Comparison of ENCODE assay signal across 8 mouse cellular contexts in the genomic region with DNA sequence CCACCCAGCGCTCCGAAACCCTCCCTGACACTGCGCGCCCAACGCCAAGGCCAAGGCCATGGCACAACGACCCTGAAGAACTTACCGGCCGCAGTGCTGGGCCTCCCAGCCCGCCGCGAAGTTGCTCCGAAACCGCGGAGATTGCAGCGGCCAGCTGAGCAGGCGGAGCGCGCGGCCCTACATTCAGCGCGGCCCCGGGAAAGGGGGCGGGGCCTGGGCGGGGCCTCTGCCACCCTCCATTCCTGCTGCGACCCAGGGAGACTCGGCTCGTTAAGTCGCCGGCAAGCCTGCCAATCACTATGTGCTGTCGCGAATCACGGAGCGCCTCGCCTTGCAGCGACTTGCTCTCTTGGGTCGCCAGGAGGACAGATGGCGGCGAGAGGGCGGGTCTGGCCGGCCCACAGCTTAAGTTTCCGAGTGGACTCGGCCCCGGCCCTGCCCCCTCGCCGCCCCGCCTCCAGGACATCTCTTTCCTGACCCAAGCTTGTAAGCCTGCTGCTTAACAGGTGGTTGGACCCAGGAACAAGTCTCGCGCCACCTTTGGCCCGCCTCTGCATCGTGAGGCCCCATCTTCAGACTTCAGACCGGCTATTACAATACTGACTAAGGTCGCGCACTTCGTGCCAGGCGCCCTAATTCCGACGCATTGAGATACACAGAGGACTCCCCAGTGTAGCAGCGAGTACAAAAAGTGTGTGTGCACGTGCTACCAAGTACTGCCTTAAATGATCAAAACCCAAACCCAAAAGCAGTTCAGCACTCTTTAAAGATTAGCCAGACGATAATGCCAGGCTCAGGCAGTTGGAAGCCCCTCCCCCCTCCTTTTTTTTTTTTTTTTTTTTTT. TPM values are rescaled to one million over a fixed set of nuclear protein-coding genes. Genes with fewer than 3 reads are reported as not detected.
DNase-seq lines count a peak whose midpoint lies in the region; ATAC-seq and TF ChIP-seq lines count a peak whose summit lies in the region.

A gene (minus strand): TSS at position 425 of the 844 bp plus-strand sequence.

- no peaks in the 10 kb centered on the region for H3K27me3 ChIP-seq in neural tube, embryonic 15.5 days (replicated peaks)

- peak within 1 kb of the TSS; percentile 79 for H3K4me3 ChIP-seq in layer of hippocampus, adult 2 months
- H3K4me3 ChIP-seq in lung, adult 2 months (replicated peaks; ENCODE audit: extremely low read depth, low read depth, low read length): peak within 1 kb of the TSS; percentile 86
- H3K4me3 ChIP-seq in neural tube, embryonic 15.5 days (replicated peaks): peak within 1 kb of the TSS; percentile 54

- ATAC-seq in neural tube, embryonic 15.5 days (ENCODE audit: low FRiP score): peak; percentile 98

- peak; percentile 51 for TF ChIP-seq CTCF in layer of hippocampus, adult 2 months (conservative IDR thresholded peaks at IDR 0.05)
- no peak for TF ChIP-seq CTCF in lung, adult 2 months (IDR thresholded peaks at IDR 0.05; ENCODE audit: insufficient read depth, low read length)

- peak; percentile 66 for TF ChIP-seq POLR2A in lung, adult 2 months (IDR thresholded peaks at IDR 0.05; ENCODE audit: borderline replicate concordance, extremely low read depth, low read depth, low read length)

- WGBS in lung, adult 2 months: 2% methylated on average over 60 of the region's 60 CpGs
- under 1% methylated on average over 54 of the region's 60 CpGs for WGBS in neural tube, embryonic 15.5 days

- no peaks in the 10 kb centered on the region for H3K36me3 ChIP-seq in neural tube, embryonic 15.5 days

- H3K4me2 ChIP-seq in neural tube, embryonic 15.5 days: peak within 1 kb of the TSS; percentile 81

- peak within 1 kb of the TSS; percentile 47 for H3K9ac ChIP-seq in neural tube, embryonic 15.5 days (replicated peaks)

- peak within 1 kb of the TSS; percentile 89 for H3K27ac ChIP-seq in layer of hippocampus, adult 2 months
- 0 out of 2 replicates have a peak within 1 kb of the TSS, but pooled peaks have one; percentile 51 for H3K27ac ChIP-seq in neural tube, embryonic 15.5 days (replicated peaks)

- H3K9me3 ChIP-seq in neural tube, embryonic 15.5 days (replicated peaks): no peaks in the 10 kb centered on the region

- peak; percentile 98 for DNase-seq in ES-CJ7 (ENCODE audit: low read depth, low spot score)
- DNase-seq in cerebellum, adult 18-20 months: peak; percentile 94 to 97
- DNase-seq in forelimb bud, embryonic 11.5 days (ENCODE audit: low read depth, low spot score): peak; percentile 94
- peak; percentile 97 for DNase-seq in heart, postnatal 4 days
- DNase-seq in layer of hippocampus, adult 2 months (ENCODE audit: low spot score in 2 of 2): peak; percentile 95
- DNase-seq in lung, adult 2 months: peak; percentile 91
- DNase-seq in testis, postnatal 10 days (ENCODE audit: low spot score): peak; percentile 96

- H3K4me1 ChIP-seq in lung, adult 2 months (ENCODE audit: control insufficient read depth, insufficient read depth, low read length): peaks cover 3% of the 10 kb centered on the region; the same call in 1 of the 2 replicates
- H3K4me1 ChIP-seq in neural tube, embryonic 15.5 days: peaks cover 15% of the 10 kb centered on the region

RNA-seq across cellular contexts. Expression of the gene that starts here (rescaled TPM):
- 10 to 100 TPM; 26.3 to 27.7 TPM for total RNA-seq in heart, postnatal 4 days (2021)
- total RNA-seq in layer of hippocampus, adult 2 months (2021): 100 to 1,000 TPM; 133 to 144 TPM
- polyA plus RNA-seq in lung, adult 2 months (2012; rRNA removed): 15.7 and 19.3 TPM in 2 replicates
- 9.4 and 9.7 TPM in 2 replicates for polyA plus RNA-seq in neural tube, embryonic 15.5 days (2015; fragmentation: Nextera tagmentation; extraction: Ambion mirVana)

Comparison
In these comparisons a context has a peak if more than half of its experiments do, and no peak if none do; other contexts are left out.
1. Peak in every context shown above with its lines: DNase-seq, ATAC-seq, H3K4me3 ChIP-seq and H3K27ac ChIP-seq.
2. RNA of the gene that starts here (total RNA-seq): 133 to 144 TPM in layer of hippocampus, adult 2 months; 26.3 to 27.7 TPM in heart, postnatal 4 days; every median in the first group is over 4 times any median in the second.